Mouse (Mus musculus) heart, embryonic 13.5 days (tissue): ENCODE data around the gene Fgfr2. TPM values are rescaled to one million over a fixed set of nuclear protein-coding genes. Genes with fewer than 3 reads are reported as not detected.

Source experiments
- ATAC-seq: fragments of 200-750 bp; cut with Nextera tagmentation; 2 replicates; pipeline ENCODE4 v1.8.0; 2017; ENCODE audit warnings: moderate TSS enrichment; ENCODE audit not compliant: insufficient number of reproducible peaks, low FRiP score, low TSS enrichment; ENCODE audit errors: extremely low read depth
- H3K27ac ChIP-seq: fragments of 300-500 bp; sonication (generic); replicated peaks from 2 replicates; pipeline ENCODE4 v1.5.1; 2015; ENCODE audit warnings: moderate library complexity, mild to moderate bottlenecking, inconsistent platforms
- H3K27me3 ChIP-seq: fragments of 300-500 bp; sonication (generic); replicated peaks from 2 replicates; pipeline ENCODE4 v1.6.1; 2015; ENCODE audit warnings: mild to moderate bottlenecking, inconsistent platforms
- H3K36me3 ChIP-seq: fragments of 300-500 bp; sonication (generic); 2 replicates; pipeline ENCODE4 v1.6.1; 2015; ENCODE audit warnings: mild to moderate bottlenecking, inconsistent platforms
- H3K4me1 ChIP-seq: fragments of 300-500 bp; sonication (generic); 2 replicates; pipeline ENCODE4 v1.6.1; 2015; ENCODE audit warnings: inconsistent platforms
- H3K4me2 ChIP-seq: fragments of 300-500 bp; sonication (generic); 2 replicates; pipeline ENCODE4 v1.6.1; 2015; ENCODE audit warnings: inconsistent platforms, mild to moderate bottlenecking, moderate library complexity
- H3K4me3 ChIP-seq: fragments of 300-500 bp; sonication (generic); 2 replicates; pipeline ENCODE4 v1.5.1; 2015; ENCODE audit warnings: moderate library complexity, mild to moderate bottlenecking, inconsistent platforms
- H3K9ac ChIP-seq: fragments of 300-500 bp; sonication (generic); 2 replicates; pipeline ENCODE4 v1.6.1; 2015; ENCODE audit warnings: inconsistent platforms, mild to moderate bottlenecking, moderate library complexity
- H3K9me3 ChIP-seq: fragments of 300-500 bp; sonication (generic); 2 replicates; pipeline ENCODE4 v1.6.1; 2016; ENCODE audit warnings: inconsistent platforms
- WGBS: fragments of 180-500 bp; shearing (Covaris S2); methylation state at CpG from one replicate; pipeline ENCODE4 v1.1.7; 2015; ENCODE audit warnings: mixed read lengths; 5-methylcytosine and 5-hydroxymethylcytosine counted together
- polyA plus RNA-seq: library from polyadenylated mRNA; unstranded; fragments of >200 nt; fragmentation: Nextera tagmentation; extraction: Ambion mirVana; gene quantifications from 2 replicates; pipeline ENCODE4 v1.2.1, GENCODE M21; 2015

Gene Fgfr2
- polyA plus RNA-seq, 1 experiment from 2014 or later: 22.5 TPM

GRCm38 (mm10) chr7:132204073-132204612, 919.0 kb downstream of the Fgfr2 start:
- ATAC-seq: no peak
- Histone ChIP-seq H3K9me3 (no peaks in the 10 kb centered on the region), H3K9ac (no peak overlapping the region), H3K36me3 (no peaks in the 10 kb centered on the region), H3K27ac (no peak overlapping the region), H3K4me1 (peaks cover 3% of the 10 kb centered on the region; the same call in 1 of the 2 replicates), H3K4me3 (no peak overlapping the region), H3K4me2 (no peak overlapping the region), H3K27me3 (peaks cover 8% of the 10 kb centered on the region; the same call in 1 of the 2 replicates)
- 22% methylated on average over 1 of the region's 1 CpGs for WGBS

- Histone ChIP-seq H3K27ac (no peak overlapping the region), H3K4me2 (no peak overlapping the region), H3K27me3 (0 out of 2 replicates have a peak, but pooled peaks cover 7% of the 10 kb centered on the region), H3K36me3 (no peaks in the 10 kb centered on the region), H3K4me3 (no peak overlapping the region), H3K9me3 (no peaks in the 10 kb centered on the region), H3K4me1 (peaks cover 3% of the 10 kb centered on the region; the same call in 1 of the 2 replicates), H3K9ac (no peak overlapping the region)
- ATAC-seq: no peak
- WGBS: 40% methylated on average over 6 of the region's 6 CpGs
These were observed 923.5 kb downstream of the Fgfr2 start for GRCm38 (mm10) chr7:132199686-132200085.

DNA sequence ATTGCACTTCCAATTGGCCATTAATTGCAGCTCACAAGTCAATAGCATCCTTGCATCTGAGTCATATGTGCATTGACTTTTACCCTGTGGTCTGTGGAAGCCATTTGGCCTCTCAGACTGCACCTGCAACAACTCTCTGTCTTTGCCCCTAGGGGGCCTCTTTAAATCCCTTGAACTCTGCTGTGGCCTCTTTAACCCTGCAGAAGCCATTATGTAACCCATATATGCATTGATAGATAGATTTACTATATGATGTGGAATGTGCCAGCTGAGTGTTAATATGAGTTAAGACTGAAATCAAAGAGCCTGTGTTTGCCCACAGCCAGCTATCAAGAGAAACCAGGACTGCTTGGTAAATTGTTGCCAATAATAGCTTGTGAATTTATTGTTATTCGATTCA, 924.3 kb downstream of the Fgfr2 start:
- Histone ChIP-seq H3K27me3 (0 out of 2 replicates have a peak, but pooled peaks cover 7% of the 10 kb centered on the region), H3K36me3 (no peaks in the 10 kb centered on the region), H3K9ac (no peak overlapping the region), H3K4me1 (no peaks in the 10 kb centered on the region), H3K4me2 (no peak overlapping the region), H3K9me3 (no peaks in the 10 kb centered on the region), H3K4me3 (no peak overlapping the region), H3K27ac (no peak overlapping the region)
- no peak for ATAC-seq
- 75% methylated on average over 1 of the region's 1 CpGs for WGBS

DNA sequence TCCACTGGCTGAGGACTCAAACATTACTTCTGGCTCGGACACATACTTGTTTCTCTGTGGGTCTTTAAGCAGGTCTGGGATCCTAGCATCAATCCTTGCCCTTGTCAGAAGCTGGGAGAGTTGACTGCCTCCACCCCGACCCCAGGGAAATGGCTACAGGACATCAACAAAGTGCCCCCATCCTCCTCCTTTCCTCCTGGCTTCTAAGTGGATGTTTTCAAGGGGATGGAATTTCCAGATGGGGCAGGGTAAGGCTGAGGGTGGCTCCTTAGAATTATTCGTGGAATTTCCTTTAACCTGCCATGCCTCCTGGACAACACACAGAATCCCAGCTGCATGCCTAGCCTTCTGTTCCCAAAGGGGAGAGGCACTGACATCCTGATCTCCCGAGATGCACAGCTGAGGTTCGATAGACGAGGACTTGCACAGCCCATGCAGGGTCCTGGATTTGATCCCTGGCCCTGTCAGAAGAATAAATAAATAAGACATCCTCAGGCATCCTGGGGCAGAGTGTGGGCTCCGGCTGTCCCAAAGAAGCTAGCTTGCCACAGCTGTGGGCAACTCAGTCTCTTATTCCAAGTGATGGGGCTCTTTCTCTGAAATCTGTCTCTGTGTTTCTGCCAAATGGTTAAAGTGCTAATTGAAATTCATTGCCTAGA, 925.2 kb downstream of the Fgfr2 start:
- 36% methylated on average over 7 of the region's 7 CpGs for WGBS
- Histone ChIP-seq H3K36me3 (no peaks in the 10 kb centered on the region), H3K4me1 (no peaks in the 10 kb centered on the region), H3K9ac (no peak overlapping the region), H3K27me3 (0 out of 2 replicates have a peak, but pooled peaks cover 7% of the 10 kb centered on the region), H3K4me3 (no peak overlapping the region), H3K4me2 (no peak overlapping the region), H3K27ac (no peak overlapping the region), H3K9me3 (no peaks in the 10 kb centered on the region)
- ATAC-seq: no peak

DNA sequence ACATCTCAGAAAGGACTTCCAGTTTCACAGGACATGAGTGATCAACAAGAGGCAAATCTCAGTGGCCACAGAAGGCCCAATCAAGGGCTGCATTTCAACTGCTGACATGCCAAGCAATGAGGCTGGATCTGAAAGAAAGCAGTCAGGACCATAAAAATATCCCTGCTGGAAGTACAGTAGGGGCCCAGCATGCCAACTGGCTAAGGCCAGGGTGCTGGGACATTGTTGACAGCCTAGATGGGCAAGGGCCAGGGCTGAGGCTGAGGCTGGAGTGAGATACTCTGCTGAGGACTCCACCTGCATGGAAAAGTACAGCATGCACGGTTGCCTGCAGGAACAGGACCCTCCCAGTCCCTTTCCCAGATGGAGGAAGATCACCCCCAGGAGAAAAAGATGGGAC, 926.6 kb downstream of the Fgfr2 start:
- no peak overlapping the region for H3K4me2 ChIP-seq
- ATAC-seq: no peak
- H3K4me3 ChIP-seq: no peak overlapping the region
- H3K36me3 ChIP-seq: no peaks in the 10 kb centered on the region
- H3K4me1 ChIP-seq: no peaks in the 10 kb centered on the region
- 0 out of 2 replicates have a peak, but pooled peaks cover 7% of the 10 kb centered on the region for H3K27me3 ChIP-seq
- WGBS: 67% methylated on average over 1 of the region's 1 CpGs
- no peak overlapping the region for H3K27ac ChIP-seq
- no peak overlapping the region for H3K9ac ChIP-seq
- H3K9me3 ChIP-seq: no peaks in the 10 kb centered on the region

GRCm38 (mm10) chr7:132193606-132194005, 929.5 kb downstream of the Fgfr2 start:
- Histone ChIP-seq H3K27me3 (peaks cover 11% of the 10 kb centered on the region; the same call in 1 of the 2 replicates), H3K4me2 (no peak overlapping the region), H3K4me3 (no peak overlapping the region), H3K27ac (no peak overlapping the region), H3K4me1 (no peaks in the 10 kb centered on the region), H3K9me3 (no peaks in the 10 kb centered on the region), H3K9ac (no peak overlapping the region), H3K36me3 (no peaks in the 10 kb centered on the region)
- no peak for ATAC-seq
- 86% methylated on average over 2 of the region's 2 CpGs for WGBS

DNA sequence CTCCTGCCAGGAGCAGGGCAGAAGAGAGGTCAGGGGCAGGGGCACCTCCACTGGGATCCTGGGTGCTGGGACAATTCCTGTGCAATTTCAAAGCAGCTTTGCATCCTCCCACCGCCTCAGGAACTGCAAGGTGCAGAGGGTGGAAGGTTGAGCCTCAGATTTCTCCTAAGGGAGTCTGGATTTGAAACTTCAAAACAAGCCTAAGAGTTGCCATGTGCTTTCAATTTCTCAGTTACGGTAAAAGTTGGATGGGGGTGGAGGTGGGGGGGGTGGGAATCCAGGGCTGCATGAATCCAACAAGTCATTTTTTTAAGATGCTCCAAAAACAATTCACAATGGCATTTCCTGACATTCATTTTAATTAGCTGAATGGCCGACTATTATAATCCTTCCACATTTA, 935.7 kb downstream of the Fgfr2 start:
- Histone ChIP-seq H3K27me3 (peaks cover 6% of the 10 kb centered on the region), H3K36me3 (no peaks in the 10 kb centered on the region), H3K4me3 (no peak overlapping the region), H3K4me2 (no peak overlapping the region), H3K4me1 (no peaks in the 10 kb centered on the region), H3K9ac (no peak overlapping the region), H3K27ac (no peak overlapping the region), H3K9me3 (no peaks in the 10 kb centered on the region)
- no peak for ATAC-seq
- WGBS: 59% methylated on average over 3 of the region's 3 CpGs

GRCm38 (mm10) chr7:132183892-132184404, 939.2 kb downstream of the Fgfr2 start:
- no peak for ATAC-seq
- Histone ChIP-seq H3K4me2 (no peak overlapping the region), H3K4me1 (no peaks in the 10 kb centered on the region), H3K4me3 (no peak overlapping the region), H3K9me3 (no peaks in the 10 kb centered on the region), H3K36me3 (no peaks in the 10 kb centered on the region), H3K9ac (no peak overlapping the region), H3K27me3 (no peaks in the 10 kb centered on the region; the same call in none of the 2 replicates), H3K27ac (no peak overlapping the region)
- 54% methylated on average over 5 of the region's 5 CpGs for WGBS

DNA sequence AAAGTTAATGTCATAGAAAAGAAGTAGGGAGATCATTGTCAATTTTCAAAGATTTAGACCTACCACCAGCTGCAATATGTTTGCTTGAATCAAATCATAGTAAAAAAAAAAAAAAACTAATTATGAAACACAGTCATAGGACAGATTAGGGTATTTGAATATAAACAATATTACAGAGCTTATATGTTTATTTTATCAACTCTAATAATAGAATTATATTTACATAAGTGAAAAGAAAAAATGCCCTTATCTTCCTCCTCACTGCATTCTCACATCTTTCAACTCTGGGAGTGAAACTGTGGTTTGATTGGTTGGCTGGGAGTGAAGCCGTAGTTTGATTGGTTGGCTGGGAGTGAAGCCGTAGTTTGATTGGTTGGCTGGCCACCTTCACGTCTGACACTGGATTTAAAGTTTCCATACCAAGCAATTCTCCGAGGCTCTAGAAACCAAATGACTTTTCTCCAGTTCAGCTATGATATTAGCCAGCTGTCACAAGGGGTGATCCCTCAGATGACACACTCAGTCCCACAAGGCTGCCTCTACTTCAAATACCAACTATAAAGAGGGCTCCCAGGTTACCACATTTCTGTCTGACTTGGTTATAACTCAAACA, 941.5 kb downstream of the Fgfr2 start:
- H3K27ac ChIP-seq: no peak overlapping the region
- WGBS: 77% methylated on average over 4 of the region's 4 CpGs
- H3K9ac ChIP-seq: no peak overlapping the region
- no peak overlapping the region for H3K4me3 ChIP-seq
- no peak overlapping the region for H3K4me2 ChIP-seq
- no peaks in the 10 kb centered on the region for H3K4me1 ChIP-seq
- no peaks in the 10 kb centered on the region for H3K36me3 ChIP-seq
- no peak for ATAC-seq
- H3K9me3 ChIP-seq: no peaks in the 10 kb centered on the region
- no peaks in the 10 kb centered on the region for H3K27me3 ChIP-seq

DNA sequence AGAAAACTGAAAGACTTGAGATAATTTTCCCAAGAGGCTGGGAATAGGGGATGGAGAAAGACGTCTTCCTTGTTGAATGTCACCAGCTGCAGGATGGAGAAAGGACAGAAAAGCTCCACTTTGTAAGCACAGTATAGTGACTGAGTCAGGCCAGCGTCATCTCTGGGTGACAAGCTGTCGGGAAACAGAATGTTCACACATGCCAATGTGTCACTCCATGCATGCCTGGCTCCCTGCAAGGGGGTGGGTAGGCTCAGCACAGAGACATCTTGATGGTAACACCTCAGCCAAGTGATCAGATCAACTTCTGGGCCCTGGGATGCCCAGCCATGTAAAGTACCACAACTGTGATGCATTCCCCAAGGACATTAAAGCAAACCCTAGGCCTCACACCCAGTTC, 942.1 kb downstream of the Fgfr2 start:
- Histone ChIP-seq H3K4me3 (no peak overlapping the region), H3K27me3 (no peaks in the 10 kb centered on the region), H3K4me2 (no peak overlapping the region), H3K36me3 (no peaks in the 10 kb centered on the region), H3K9me3 (no peaks in the 10 kb centered on the region), H3K27ac (no peak overlapping the region), H3K4me1 (no peaks in the 10 kb centered on the region), H3K9ac (no peak overlapping the region)
- no peak for ATAC-seq
- 52% methylated on average over 3 of the region's 3 CpGs for whole genome bisulfite sequencing

DNA sequence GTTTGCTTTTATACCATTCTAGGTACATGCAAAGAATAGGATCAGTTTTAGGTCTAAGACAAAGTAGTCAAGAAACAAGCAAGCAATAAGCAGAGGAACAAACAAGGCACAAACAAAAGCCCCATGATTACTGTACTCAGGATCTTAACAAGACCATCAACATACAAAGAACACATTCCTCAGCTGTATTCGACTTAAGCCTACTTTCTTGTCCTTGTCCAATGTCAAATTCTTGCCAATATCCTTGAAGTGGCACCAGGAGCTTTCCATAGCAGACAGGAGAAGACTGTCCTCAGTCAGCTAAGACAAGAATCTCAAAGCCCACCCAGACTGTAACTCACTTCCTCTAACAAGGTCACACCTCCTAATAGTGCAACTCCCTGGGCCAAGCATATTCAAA, 944.1 kb downstream of the Fgfr2 start:
- no peak overlapping the region for H3K27ac ChIP-seq
- no peak overlapping the region for H3K4me3 ChIP-seq
- no peak for ATAC-seq
- 36% methylated on average over 1 of the region's 1 CpGs for WGBS
- H3K36me3 ChIP-seq: no peaks in the 10 kb centered on the region
- H3K4me1 ChIP-seq: no peaks in the 10 kb centered on the region
- H3K9ac ChIP-seq: no peak overlapping the region
- H3K4me2 ChIP-seq: no peak overlapping the region
- H3K9me3 ChIP-seq: no peaks in the 10 kb centered on the region
- no peaks in the 10 kb centered on the region for H3K27me3 ChIP-seq
